Mouse (Mus musculus) heart, postnatal 4 days (tissue): ENCODE data around the gene Ablim1. TPM values are rescaled to one million over a fixed set of nuclear protein-coding genes. Genes with fewer than 3 reads are reported as not detected.

ENCODE experiments used
- DNase-seq: peaks from one replicate; pipeline ENCODE4 v3.0.0; 2021
- total RNA-seq, 2 experiments: library from RNA; stranded (reverse); gene quantifications; 2 replicates each; pipeline ENCODE4 v1.2.3; 2021

Ablim1 gene
- total RNA-seq, 2 experiments from 2014 or later, result 312 to 353 TPM

DNA sequence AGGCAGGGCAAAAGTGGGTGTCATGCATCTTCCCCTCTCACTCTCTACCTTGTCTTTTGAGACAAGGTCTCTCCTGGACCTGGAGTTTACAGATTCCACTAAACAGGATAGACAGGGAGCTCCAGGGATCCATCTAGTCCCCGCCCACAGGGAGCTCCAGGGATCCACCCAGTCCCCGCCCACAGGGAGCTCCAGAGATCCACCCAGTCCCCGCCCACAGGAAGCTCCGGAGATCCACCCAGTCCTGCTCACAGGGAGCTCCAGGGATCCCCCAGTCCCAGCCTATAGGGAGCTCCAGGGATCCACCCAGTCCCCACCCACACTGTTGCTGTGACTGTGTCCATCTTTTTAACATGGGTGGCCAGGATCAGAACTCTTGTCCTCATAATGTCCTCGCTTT, 16.7 kb downstream of the Ablim1 start:
- peak; percentile 34 for DNase-seq

DNA sequence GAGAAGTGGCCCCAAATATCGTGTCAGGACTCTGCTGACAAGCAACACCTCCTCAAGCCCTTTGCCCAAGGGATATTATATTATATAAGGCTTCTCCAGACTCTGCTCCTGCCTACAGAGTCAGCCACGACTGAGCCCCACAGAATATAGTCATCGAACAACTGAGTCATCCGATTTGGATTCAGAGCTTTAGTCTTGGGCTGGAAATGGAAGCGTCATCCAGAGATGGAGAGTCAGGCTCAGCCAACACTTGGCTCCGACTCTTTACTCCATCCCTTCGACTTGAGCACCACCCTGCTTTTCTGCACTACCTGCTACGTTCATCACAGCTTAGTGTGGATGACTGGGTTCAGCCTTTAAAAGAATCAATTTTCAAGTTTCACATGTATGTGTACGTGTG, 17.3 kb downstream of the Ablim1 start:
- DNase-seq, result no peak

DNA sequence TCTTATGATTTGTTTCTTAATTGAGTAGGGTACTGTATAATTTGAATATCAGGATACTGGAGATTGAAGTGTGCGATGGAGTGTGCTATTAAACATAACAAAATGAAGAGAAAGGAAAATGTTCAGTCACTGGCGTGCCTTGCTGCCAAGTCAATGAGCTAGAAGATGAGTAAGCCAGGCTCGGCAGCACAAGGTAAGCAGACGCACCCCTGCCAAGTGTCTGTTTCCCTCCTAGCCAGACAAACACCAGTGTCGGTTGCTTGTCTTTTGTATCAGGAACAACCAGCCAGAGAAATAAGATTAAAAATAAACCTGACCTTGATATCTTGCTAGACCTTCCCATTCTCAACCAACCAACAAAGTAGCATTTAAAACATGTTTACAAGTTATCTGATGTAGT, 18.2 kb downstream of the Ablim1 start:
- DNase-seq, result no peak

DNA sequence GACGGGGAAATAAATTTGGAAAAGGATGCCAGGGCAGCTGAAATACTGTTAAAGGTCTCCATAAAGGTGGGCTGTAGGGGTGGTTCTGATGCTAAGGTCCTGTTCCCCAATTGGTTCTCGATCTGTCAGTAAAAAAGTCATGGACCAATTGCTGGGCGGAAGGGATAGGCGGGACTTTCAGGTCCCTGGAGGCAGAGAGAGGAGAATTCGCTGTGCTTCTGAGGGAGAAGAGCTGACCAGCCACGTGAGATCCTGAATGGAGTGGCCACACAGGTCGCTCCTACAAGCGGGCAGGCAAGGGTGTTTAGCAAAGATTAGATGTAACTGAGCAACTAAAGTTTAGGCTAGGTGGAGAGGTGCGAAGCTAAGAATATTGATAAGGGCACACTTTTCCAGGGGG, 19.2 kb downstream of the Ablim1 start:
- DNase-seq, result no peak

DNA sequence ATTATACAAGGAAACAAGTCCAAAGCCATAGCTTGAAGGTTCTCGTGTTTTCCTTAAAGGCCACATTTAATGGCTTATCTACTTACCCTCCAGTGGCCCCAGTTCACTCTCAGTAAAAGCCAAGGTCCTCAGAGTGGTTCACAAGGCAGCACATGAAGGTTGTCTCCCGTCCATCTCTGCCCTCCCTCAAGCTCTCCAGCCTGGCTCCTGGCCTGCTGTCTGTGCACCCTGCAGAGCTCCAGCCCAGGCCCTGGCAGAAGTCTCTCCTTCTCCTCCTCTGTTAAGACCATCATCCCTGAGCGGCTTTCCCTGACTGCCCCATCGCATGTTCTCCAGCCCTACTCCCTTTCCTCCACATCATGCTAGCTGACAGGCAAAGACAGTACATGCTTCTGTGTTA, 20.4 kb downstream of the Ablim1 start:
- DNase-seq, result no peak

DNA sequence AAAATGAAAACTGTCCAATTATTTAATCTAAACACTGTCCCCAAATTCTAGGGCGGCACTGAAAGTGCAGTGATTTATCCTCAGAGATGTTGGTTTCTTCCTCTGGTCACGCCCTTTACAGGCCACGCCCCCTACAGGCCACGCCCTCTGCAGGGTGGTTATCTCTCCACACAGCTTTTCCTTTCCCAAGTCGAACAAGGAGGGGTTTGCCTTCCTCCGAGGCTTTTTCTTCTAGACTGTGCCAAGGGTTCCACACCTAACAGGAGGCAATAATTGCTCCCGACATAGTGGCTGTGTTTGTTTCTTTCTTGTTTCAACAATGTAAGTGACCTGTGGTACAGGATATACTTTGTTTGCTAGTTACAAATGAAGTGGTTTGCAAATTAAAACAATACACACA, 21.0 kb downstream of the Ablim1 start:
- peak; percentile 84 for DNase-seq

DNA sequence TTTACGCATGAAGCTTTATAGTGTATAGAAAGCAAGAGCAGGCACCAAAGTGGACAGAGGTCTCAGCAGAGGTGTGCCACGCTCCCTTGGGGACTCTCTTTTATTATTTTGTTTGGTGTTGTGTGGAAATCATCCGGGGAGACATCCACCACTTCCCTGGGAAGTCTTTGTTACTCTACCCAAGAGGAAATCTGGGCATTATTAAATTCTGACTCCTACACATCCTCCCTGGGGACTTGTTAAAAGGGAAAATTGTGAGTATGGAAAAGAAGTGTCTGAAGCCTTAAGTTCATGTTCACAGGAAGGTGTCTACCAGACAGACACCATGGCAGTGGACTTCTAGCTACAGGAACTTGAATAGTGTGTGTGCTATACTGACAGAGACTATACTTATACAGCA, 31.4 kb downstream of the Ablim1 start:
- DNase-seq, result no peak

DNA sequence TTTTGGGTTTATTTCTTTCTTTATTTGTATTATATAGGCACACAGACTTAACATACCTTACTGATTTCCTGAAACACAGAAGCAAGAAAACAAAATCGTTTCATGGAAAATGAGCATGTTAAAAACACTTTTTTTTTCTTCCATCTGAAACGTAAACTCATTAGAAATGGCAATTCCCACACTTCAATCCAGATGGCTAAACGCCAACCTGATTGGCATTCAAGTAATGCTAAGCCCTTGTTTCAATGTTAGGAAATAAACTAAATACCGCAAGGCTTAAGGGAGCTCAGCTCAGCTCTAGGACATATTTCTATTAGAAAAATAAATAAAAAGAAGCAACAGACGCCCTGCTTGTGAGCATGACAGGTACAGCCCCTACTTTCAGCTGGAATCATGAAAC, 32.1 kb downstream of the Ablim1 start:
- no peak for DNase-seq

DNA sequence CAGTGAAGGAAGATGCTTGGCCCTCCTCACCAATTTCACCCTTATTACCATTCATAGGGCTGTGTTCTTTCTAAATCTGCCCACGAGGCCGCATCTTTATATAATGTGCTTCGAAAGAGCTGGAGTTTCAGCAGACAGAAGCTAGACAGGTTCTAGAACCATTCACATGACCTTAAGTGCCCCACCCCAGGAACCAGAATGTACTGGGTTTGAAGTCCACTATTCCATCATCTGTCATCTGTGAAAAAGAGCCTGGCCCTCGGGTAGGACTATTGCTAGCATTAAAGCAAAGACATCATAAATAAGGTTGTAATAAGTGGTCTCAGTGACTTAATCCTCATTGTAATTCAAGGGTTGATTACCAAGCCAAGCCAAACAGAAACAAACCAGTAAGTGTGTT, 35.1 kb downstream of the Ablim1 start:
- no peak for DNase-seq

DNA sequence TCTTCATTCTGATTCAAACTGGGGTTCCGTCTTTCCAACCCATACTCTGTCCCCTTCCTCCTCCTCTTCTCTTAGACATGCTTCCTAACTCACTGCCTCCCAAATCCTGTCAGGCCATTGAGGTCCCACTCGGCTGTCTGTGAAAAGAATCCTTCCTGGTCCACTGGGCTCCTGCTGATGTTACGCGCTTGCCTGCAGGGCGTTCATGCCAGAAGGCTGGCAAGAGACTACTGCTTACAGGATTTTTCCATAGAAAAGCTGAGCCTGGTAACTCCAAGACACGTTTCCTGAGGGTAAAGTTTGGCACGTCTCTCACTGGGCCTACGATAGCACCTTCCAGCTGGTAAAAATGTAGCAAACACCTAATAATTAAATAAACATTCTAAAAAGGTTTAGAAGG, 36.5 kb downstream of the Ablim1 start:
- DNase-seq, result no peak

DNA sequence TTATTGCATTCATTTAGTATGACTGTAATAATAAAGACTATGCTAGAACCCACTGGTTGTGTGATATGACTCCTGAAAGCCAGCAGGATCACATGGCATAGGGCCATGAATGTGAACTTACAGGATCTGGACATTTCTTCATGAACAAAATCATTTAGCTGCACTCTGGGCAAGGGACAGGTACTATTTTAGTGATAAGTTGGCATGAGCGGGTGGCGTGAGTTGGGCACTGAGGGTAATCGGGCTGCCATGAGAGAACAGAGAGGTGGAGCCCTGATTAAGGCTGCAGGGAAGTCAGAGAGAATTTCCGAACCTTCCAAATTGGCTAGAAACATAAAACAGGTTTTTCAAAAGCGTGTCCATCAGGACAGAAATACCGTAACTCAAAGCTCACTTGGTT, 37.7 kb downstream of the Ablim1 start:
- no peak for DNase-seq

DNA sequence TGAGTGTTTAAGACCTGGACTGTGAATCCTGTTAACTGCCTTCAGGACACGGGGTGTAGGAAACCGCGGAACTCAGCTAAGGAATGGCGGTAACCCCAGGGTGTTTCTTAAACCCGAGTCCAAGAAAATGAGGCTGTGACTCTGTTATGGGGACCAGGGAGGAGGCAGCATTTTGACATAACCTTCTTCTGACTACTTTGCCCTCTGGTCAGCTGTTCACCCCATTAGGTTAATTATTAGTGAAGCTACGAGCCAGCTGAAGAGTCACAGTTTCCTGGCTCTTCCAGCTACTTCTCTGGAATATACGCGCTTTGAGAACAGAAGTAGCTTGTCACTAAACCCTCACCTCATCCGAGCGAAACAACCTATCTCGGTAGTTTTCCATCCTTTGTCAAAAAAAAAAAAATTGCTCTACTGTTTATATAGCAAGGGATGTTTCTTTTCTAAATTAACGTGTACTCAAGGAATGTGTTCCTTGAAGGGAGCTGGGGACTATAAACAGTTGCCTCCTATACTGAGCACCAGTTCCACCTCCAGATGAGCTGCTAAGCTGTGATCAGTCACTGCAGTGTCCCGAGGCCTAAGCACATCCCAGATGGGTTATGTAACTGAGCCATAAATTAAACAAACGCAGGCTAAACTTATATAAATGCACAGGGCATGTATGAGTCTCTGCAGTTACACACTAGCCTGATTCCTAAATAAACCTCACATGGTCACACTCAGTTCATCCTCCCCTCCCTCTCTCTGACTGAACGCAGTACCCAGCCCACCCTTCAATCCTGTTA, 39.4 kb downstream of the Ablim1 start:
- DNase-seq, result no peak

DNA sequence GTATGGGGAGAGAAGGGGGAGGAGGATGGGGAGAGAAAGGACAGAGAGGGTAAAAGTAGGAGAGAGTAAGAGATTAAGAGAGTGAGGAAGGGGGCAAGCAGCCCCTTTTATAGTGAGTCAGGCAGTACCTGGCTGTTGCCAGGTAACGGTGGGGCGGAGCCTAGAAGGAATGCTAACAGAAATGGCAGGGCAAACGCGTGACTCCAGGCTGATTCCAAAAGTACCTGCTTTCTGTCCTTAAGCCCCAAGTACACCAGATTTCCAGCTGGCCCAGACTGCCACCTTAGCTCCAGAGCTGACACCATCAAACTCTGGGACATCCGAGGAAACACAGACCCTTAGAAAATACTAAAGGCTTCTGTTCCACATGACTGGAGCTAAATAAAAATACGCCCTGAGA, 40.0 kb downstream of the Ablim1 start:
- DNase-seq, result no peak

DNA sequence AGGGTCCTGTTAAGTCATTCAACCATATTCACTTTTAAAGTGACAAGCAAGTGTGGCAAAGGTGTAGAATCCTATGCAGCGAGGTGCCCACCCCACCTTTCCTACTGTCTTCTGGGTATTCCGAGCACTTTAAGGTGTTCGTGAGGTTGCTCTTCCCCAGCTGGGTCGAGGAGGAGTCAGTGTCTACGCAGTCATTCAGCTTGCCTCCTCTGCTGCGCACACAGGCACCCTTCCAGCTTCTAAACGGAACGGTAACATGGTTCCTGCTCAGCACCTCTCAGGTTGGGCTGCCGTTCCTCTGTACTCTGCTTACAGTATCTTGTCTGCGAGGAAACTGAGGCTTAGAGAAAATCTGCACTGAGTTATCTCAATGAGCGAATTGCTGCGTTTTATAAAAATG, 40.4 kb downstream of the Ablim1 start:
- no peak for DNase-seq

DNA sequence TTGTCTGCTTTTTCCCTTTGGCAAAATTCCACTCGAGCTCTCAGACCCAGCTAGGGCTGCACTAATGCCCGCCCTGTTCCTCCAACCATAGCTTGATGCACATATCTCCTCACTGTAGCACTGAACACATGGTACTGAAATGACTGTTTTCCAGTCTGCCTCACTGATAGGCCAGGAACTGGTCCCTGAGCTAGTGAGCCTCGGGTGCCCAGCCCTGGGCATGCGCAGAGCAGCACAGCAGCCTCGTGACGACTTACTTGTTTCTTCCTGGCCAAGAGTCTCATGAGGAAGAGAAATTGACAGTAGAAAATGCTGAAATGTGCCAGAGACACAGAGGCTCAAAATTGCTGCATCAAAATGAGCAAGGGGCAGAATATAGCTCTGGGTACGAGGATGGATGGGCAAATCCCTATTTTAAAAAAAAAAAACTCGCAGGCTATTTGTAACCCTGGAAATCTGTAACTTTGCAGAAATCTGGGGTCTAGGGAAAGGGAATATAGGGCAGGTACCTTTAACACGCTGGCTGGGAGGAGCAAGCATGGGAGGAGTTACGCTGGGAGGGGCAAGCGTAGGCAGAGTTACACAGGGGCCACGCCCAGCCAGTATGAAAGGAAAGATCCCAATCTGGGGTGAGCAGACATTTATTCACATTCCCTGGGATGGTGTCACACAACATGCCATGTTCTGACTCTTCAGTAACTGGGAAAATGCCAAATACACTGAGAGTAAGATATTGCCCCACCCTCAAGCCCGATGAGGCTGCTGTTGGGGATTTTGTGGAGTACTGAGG, 41.7 kb downstream of the Ablim1 start:
- peak; percentile 78 for DNase-seq

DNA sequence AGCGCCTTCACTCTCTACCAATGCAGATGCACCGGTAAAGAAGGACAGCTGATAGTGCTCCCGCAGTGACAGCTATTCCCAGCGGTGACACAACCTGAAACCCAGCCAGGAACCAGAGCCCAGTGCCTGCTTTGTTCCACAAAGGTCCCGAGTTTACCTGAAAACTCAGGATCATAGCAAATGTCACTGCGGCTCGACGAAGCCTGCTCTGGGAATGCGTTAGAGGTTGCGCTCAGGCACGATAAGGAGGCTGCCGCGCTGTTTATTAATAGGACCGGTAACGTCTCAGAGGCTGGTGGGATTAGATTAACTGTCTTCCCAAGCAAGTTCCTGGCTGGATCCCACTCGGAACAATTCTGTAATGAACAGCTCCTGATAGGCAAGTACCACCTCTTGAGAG, 43.0 kb downstream of the Ablim1 start:
- DNase-seq, result peak; percentile 85

DNA sequence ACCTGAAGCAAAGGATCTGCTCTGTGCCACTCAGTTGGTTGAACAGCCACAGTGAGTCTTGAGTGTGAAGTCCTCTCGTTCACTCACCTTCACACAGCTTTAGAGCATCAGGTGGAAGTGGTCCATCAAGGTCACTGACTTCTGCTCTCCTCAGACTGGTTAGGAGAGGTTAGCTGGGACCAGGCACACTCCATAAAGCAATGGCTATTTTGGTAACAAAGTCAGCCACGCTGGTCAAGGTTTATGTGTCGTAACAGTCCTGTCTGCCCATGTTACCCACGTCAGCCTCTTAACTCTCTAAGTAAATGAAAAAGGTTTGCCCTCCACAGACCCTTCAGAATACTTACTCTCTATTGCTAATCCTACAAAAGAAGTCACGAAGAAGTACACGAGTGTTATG, 44.0 kb downstream of the Ablim1 start:
- no peak for DNase-seq

DNA sequence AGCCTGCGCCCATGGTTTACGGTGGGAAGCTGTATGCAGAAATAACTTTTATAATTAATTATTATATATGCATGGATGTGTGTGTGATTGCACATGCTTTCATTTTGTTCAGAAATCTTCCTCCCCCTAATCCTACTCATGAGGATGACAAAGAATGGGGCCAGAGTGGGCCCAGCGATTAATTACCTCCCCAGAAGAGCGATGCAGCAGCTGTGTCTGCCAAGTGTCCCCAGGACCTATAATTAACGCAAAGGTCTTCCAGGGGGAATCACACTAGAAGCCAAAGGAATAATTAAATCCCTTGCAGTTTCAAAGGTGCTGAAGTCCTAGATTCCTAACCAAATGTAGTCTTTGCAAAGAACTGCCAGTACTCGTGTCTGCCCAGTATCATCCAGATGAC, 44.9 kb downstream of the Ablim1 start:
- DNase-seq, result no peak

DNA sequence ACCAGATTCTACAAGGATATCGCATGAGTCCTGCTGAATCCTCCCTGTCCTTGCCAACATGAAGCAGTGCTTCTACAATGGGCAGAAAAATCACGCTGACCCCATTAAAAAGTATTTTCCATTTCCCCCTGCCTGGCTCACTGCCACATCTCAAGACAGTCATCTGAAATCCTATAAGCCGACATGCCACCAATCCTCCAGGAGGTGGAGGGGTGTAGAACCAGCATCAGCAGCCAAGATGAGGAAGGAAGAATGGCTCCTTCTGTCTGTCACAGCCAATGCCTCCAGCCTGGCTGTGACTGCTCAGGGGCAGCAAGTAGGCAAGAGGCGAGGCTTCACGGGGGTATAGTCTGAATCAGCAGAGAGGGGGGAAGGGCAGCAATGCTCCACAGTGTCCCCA, 47.2 kb downstream of the Ablim1 start:
- no peak for DNase-seq

DNA sequence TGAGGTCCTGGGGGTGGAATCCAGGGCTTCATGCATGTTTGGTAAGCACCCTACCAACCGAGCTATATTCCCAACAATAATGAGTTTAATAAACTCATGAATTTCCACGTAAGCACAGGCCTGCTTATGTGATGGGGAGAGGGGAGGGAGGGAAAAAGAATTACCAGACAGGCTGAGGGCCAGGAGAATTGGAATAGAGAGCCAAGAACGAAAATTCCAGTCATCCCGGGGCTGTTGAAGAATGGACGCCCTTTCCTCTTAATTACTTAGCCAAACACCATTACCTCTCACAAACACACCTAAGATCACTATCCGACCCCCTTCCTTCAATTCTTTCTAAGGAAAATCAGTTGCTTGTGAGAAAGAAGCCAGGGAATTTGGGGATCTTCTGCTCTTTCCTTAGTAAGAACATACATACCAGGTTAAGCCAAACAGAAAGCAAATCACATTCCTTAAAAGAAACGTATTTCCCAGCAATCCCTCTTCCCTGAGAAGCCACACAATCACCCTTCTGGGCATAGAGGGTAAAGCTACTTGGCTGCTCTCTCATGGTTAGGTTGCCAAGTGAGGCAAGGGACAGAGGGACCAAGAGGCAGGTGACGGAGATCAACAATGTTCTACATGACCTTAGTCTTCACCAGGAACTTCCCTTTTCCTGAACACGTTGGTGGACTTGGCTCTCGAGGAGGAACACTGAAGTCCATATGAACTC, 48.2 kb downstream of the Ablim1 start:
- DNase-seq, result peak; percentile 50

DNA sequence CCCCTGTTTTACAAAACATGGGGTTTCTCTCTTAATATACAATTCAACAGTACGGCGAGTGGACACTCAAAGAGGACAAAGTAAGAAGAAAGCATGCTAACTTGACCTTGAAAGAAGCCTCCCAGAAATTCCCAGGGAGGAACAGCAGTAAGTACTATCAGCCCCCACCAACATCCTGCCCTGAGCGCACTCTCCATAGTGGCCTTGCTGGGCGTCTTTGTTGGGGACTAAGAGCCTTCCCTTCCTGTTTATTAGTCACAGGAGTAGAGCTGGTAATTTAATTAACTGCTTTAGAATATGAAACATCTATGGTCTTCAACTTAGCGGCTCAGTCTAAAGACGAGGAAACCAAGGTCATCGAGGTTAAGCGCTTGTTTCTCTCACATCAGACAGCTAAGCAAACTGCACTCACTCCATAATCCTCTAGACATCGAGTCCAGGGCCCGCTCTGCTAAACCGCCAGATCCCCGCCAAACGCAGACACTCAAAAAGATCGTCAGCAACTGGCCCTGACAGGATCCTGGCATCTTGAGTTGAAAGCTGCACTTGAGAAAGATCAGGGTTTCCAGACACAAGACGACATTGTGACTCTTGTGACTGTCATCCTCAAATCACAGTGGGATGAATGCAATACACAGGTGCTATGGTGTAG, 50.3 kb downstream of the Ablim1 start:
- DNase-seq, result peak; percentile 46

DNA sequence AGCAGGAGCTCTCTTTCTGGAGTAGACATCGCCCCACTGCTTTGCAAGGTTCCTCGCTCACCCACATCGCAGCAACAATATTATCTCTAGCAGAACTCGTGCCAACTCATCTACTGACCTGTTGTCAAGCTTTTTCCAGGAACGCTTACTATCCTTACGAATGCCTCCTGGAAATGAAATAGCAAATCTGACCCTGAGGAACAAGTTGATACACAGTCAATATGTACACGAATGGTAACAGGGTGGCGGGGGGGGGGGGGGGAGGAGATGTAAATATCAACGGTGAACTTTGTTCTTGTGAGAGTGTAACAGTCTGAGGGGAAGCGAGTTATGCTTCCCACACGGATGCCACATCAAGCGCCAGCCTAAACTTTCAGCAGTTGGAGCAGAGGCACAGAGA, 56.9 kb downstream of the Ablim1 start:
- DNase-seq, result no peak

DNA sequence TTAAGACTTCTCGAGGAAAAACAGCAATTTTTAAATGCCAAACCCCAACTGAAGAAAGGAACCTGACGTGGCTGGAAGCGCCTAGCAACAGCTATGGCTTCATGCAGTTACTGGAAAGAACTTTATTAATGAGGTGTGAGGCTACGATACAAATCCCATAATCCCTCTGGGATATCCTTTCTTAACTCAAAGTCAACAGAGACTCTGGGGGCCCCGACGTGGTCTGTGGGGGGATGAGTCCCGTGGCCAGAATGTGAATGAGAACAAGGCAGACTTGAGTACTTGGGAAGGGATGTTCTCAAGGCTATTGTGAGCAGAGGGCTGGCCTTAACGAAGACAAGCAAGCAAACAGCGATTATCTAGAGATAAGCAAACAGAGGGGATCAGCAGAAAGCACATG, 58.1 kb downstream of the Ablim1 start:
- no peak for DNase-seq
